Mouse (Mus musculus) cerebellum, adult 18-20 months (tissue): Measurements from ENCODE around the gene Plekha5.
"Not testable (repeated sequence)": the region's sequence is repeated elsewhere in the genome, so short reads cannot be mapped to it uniquely, and the experiment has no call there.

Experiments used
- DNase-seq, 2 experiments: peaks; one replicate each; pipeline ENCODE4 v3.0.0; 2021

The Plekha5 gene

DNA sequence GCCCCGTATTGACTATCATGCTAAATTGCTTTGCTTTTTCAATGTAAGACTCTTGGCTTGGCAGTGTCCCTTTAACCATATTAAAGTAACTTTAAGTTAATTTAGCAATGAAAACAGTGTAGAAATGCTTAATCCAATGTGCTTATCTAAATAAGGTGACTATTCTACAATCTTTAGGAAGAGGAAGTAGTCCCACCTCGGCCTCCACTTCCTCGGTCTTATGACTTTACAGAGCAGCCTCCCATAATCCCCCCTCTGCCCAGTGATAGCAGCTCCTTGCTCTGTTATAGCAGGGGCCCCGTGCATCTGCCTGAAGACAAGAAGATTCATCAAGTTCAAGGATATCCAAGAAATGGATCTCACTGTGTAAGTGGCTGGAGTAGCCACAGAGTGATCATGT is 156.3 kb downstream of the Plekha5 start:
- DNase-seq, result no peak

DNA sequence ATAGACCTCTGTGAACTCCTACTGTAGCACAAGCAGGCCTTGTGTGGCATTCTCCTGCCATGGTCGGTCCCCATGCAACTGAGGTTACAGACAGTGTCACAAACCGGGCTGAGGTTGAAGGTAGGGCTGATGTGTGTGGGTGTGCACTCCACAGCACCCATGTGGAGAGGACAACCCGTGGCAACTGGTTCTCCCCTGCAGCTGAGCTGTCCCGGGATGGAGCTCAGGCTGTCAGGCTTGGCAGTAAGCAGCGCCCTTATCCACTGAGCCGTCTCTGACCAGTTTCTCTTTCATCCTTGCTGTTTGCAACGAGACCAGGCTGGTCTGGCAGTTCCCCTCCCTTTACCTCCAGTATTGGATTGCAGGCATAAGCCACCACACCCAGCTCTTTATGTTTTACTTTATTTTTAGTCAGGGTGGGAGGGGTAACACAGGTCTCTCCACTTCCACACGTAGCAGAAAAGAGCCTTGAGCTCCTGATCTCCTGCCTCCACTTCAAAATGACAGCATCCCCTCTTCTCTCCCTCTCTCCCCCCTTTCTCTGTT is 162.9 kb downstream of the Plekha5 start:
- no peak for DNase-seq

DNA sequence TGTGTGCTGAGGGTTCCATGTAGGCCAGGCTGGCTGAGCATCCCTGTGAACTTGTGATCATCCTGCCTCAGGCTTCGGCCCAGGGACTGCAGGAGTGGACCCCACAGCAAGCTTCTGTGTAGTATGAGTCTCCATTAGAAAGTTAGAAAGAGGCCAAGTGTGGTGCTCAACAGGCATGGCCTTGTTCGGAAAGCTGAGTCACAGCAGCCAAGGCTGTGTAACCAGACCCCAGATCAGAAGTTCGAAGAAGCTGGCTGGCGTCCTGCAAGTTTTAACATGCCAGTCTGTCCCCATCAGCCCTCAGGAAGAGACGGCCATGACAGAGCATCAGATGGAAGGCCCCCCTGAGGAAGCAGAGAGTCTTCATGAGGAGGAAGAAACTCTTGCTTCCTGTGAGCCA is 167.5 kb downstream of the Plekha5 start:
- DNase-seq, result no peak

DNA sequence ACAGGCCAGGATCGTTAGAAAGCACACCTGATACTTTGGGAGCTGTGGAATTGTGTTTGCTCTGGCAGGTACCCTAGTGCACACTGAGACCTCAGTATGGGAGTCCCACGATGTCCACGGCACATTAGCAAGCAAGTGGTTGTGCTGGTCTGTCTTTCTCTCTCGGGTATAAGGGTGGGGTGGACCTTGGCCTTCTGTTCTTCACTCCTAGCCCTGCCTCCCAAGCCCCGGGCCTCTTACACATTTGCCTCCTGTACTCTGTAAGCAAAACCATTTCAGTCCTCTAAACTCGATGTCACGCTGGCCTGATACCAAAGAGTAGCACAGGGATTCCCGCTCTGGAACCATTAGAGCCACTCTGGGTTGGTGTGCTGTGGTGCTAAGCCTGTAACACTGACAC is 168.9 kb downstream of the Plekha5 start:
- no peak for DNase-seq

DNA sequence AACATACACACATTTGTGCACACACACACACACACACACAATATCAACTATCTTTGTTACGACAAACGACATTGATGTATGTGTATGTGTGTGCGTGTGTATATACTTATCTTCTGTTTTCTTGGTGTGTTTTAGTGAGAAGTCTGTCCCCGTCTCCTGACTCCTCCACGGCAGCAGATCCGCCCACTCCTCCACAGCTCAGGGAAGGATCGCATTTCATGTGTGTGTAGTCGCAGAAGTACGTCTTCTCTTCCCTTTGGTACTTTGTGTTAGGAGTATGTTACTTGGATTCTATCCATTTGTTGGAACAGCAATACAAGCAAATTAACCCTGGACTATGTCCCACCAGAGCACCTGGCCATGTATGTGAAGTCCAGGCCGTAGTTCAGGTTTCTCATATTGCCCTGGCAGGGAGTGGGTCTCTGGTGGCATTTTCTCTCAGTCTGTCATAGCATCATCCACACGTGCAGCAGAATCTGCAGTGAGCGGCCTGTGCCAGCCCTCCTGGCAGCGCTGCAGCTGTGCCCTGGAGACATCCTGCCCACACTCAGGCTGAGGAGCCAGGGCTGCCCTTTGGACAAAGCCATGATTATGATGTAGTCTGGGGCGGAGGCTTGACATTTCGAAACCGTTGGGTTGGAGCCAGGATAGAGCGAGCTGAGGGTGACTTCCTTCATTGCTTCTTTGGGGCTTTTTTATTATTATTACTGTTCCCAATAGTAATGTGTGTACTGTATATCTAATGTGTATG is 169.7 kb downstream of the Plekha5 start:
- peak; percentile 54 to 59 for DNase-seq

DNA sequence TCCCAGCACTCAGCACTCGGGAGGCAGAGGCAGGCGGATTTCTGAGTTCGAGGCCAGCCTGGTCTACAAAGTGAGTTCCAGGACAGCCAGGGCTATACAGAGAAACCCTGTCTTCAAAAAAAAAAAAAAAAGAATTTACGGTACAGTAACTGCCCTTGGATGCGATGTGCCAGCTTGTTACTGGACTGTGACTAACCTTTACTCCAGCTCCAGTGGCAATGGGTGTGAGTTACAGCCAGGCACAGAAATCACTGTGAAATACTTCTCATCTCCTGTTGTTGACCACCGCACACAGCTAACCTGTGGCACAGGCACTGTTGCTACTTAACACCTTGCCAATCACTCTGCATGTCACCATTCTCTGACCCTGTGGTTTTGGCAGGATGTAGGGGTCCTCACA is 171.7 kb downstream of the Plekha5 start:
- DNase-seq, result not testable (repeated sequence)

DNA sequence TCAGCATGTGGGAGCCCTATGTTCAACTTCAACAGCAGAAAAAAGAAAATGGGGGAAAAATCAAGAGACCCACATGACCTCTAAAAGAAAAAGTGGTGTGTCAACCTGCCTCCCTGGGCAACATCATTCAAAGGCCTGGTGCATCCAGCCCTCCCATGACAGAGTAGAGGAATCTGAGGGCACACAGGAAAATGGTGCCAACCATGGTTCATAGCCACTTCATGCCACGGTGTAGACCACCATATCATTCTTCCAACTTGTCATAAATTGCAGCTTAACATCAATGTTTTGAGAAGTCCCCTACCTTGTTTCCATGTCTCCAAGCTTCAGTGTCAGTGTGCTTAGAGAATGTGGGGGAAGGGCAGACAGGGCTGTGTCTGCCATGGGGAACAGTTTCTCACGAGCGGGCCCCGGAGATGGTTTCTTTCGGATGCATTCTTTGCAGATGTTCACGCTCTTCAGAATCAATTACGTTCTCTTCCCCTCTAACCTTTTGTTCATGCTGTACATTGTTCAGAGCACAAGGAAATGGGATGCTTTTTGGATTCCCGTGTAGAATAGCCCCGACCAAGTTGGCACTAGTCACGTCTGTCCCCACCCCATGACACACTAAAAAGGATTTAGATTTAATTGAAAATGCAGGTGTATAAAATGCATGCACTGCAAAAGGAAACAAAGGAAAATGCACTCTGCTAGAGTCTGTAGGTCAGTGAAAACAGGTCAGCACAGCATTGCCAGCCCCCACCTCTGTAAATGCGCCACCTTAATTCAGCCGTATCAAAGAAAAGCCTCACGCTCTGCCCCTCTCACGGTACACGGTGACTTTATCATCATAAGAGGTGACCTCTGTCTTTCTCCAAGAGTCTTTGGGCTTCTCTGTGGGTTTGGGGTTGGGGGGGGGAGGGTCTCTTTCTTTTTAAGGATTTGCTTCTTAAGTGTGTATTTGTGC is 173.8 kb downstream of the Plekha5 start:
- no peak for DNase-seq

DNA sequence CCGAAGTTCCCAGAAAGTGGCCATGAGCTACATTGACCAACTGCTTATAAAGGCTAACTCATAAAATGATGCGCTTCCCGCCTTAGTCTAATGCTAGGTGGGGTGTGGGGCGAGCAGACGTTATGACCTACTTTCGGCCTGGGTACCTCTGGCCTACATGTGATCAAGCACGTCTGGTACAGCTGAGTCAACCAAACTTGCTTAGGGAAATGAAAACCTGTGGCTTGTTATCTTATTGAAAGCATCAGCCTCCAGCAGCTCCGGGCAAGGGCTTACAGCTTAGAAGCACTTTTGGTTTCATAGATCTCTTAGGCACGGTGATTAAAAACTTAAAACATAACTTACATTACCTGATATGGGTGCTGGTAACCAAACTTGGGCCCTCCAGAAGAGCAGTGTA is 174.7 kb downstream of the Plekha5 start:
- DNase-seq, result no peak

DNA sequence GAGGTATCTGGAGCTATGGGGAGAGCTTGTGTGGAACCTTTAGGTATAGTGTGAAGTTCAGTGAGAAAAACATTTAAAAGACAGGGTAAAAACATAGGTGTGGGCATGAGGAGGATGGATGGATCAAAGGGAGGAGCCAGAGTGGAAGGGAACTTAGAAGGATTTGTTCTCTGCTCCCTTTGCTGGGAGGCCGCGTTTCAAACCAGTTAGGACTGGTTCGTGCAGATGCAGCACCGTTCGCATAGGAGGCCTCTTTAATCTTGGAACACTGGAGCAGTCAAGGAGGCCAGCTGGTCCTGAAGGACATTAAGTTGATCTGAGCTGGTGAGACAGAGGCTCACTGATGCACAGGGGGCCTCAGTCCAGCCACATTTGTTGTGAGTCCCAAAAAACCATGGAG is 175.5 kb downstream of the Plekha5 start:
- no peak for DNase-seq

DNA sequence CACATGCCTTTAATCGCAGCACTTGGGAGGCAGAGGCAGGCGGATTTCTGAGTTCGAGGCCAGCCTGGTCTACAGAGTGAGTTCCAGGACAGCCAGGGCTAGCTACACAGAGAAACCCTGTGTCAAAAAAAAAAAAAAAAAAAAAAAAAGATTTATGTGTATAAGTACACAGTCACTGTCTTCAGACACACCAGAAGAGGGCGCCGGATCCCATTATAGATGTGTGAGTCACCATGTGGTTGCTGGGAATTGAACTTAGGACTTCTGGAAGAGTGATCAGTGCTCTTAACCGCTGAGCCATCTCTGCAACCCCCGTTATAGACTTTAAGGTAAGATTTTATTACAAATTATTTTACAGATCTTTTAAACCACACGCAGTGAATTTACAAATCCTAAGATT is 176.8 kb downstream of the Plekha5 start:
- DNase-seq, result peak in 1 of 2 experiments; percentile 20

DNA sequence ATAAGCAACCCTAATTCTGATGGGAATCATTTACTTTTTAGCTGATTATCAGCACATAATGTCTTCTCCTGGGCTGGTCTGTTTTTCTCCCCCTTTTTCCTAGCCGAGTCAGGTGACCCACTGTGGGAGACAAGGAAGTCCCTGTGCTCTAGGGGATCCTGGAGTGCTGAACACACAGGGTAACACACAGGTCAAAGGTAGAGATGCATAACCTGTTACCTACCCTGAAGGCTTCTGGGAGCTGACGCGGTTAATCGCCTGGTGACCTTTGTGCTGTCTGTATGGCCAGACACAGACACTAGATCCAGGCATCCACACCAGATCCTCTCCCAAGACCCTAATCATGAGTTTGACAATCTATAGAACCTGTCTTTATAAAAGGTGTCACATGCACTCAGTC is 177.3 kb downstream of the Plekha5 start:
- no peak for DNase-seq

DNA sequence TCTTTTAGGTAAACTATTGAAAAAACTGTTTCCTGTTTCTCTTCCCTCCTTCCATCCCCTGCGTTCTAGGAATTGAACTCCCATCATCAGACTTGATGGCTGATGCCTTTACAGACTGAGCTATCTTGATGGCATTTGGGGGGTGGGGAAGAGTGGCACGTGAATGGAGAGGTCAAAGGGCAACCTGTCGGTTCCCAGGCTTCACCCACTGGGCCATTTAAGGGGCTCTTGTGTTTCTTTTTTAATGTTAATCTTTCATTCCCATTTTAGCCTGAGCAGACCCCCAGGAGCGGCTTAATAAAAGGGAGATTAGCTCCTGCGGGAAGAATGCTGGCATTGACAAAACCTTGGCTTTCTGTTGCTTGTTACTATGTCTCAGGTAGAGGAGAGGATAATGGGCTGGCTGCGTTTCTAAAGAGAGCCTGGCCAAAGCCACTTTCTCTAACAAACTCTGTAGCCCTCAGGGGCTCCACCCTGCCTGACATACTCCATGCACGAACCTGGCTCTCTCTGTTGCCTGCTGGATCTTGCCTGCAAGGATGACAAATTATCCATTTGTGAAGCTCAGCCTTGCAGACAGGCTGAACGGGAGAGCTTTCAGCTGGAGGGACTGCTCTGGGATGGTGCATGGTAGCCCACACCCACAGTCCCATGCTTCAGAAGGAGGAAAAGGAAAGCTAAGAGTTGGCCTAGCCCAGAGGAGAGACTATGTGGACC is 179.5 kb downstream of the Plekha5 start:
- DNase-seq, result no peak

DNA sequence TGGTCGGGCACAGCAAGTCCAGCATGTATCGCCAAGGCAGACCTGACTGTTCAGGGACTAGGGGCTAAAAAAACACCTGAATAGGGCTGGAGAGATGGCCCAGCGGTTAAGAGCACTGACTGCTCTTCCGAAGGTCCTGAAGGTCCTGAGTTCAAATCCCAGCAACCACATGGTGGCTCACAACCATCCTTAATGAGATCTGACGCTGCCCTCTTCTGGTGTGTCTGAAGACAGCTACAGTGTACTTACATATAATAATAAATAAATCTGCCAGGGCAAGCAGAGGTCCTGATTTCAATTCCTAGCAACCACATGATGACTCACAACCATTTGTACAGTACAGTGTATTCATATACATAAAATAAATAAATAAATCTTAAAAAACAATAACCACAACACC is 181.3 kb downstream of the Plekha5 start:
- DNase-seq, result not testable (repeated sequence)

DNA sequence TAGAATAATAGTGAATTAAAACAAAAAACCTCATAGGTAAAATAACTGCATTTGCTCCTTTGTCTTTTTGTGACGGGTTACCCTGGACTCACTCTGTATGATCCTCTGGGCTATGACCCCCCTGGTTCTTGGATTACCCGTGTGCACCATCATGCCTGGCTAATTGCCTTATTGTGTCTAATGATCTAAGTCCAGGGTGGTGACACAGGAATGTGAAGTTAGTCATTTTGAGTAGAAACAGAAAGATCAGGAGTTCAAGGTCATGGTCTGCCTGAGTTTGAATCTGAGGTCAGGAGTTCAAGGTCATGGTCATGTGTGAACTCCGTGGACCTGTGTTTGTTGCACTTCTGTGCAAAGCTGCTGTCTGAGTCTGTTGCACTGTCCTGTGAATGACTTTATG is 181.9 kb downstream of the Plekha5 start:
- no peak for DNase-seq

DNA sequence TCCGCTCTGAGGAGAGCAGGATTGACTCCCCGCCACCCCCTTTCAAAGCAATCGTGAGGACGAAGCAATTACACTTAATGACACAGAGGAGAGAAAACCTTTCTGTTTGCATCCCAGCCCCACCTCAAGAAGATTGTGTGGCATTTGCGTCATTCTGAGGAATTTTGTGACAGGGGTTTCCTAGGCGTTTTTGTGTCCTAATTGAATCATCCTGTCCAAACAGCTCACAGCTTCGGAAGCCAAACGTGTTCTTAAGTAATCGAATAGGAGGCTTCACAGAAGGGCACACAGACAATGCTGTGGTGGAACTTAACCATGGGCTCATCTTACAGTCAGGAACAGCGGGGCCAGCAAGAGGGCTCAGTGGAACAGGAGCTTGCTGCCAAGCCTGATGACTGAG is 182.7 kb downstream of the Plekha5 start:
- DNase-seq, result no peak

DNA sequence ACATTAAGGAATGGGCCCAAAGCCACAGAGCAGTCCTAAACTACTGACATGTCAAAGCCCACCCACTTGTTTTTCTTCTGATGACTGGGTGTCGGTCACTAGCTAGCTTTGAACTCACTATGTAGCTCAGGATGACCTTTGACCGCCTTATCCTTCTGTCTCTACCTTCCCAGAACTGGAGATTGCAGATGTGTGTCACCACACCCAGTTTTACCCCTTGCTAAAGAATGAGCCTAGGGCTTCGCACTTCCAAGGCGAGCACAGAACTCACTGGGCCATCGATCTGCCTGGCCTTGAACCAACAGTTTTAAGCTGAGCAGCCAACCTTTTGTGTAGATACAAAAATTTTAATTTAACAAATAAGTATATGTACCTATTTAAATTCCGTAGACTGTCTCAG is 184.8 kb downstream of the Plekha5 start:
- no peak for DNase-seq

DNA sequence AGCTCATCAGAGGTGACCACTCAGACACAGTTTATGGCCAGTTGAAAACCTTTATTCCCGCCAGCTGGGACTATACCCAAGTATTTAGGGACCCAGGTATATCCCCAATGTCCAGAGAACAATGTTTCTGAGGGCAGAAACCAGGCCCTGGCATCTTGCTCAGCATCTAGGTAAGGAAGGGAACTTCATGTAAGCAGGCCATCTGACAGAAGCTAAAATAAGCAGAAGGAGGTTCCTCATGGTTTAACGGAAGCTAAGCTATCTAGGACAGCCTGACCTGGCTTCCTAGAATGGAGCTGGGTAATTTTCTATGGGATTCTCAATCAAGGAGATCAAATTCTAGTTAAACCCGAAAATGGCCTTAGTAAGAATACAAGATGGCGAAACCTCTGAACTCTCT is 185.7 kb downstream of the Plekha5 start:
- no peak for DNase-seq

DNA sequence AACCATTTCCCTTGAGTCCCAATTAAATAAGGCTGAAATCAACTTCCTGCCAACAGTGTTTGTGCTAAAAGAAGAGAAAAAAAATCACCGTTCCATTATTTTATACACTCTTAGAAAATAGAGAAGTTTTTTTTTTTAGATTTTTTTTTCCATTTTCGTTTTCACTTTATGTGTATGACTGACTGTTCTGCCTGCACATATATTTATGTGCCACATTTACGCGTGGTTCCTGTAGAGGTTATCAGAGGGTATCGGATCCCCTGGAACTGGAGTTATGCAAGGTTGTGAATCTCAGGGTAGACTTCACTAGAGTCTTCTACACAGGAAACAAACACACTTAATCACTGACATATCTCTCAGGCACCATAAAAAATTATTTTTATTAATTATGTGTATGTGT is 186.3 kb downstream of the Plekha5 start:
- DNase-seq, result no peak

DNA sequence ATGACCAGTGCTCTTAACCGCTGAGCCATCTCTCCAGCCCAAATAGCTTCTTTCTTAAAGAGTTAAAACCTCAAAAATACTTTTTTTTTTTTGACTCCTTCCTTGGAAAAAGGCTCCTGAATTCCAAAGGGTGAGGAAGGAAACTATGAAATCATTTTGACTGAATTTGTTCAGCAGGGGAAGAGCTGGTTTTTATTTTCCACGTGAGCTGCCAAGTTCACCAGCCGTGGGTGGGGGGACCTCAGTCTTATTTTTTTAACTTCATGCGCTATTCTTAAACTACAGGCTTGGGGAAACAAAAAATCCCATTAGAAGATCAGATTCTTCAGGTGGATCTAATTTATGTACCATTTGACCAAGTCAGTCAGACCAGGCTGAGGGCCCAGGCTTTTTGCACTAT is 187.4 kb downstream of the Plekha5 start:
- DNase-seq, result no peak

DNA sequence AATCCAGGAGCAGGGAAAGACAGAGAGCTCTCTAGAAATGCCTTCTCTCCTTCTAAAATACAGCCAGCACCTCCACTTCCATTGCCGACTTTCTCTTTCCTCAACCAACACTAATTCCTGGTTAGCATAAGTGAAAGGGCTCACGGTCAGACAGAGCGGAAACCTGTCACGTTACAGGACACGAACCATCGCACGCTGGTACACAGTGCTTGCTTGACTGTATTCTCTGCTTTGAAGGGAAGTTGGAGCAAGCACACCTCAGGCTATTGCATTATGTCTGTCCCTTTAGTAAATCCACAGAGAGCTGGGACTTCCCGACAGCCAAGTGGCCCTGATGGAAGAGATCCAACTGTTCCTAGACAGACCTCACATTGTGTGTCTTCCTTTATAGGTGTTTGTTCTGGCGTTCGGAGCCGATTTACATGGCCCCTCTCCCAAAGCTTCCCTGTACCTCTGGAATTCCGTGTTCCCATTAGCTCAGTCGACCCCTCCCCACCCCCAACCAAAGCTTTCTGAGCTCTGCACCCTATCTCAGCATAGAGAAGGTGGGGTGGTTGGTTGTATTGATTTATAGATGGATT is 188.1 kb downstream of the Plekha5 start:
- DNase-seq, result no peak

DNA sequence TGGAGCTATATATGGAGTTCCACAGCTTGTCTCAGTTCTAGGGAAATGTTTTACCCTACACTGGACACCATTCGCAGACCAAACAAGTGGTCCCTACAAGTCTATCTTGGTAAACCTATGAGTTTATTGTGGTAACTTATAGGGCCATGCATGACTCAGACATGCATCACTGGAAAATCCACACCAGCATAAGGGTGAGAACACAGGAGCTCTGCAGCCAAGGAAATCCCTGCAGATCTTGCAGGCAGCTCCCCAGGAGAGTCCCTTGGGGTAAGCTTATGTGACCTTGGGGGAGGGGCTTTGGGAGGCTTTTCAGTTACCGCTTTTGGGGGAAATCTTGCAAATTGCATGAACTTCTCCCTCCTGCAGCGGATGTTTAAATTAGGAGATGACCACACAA is 190.0 kb downstream of the Plekha5 start:
- no peak for DNase-seq

DNA sequence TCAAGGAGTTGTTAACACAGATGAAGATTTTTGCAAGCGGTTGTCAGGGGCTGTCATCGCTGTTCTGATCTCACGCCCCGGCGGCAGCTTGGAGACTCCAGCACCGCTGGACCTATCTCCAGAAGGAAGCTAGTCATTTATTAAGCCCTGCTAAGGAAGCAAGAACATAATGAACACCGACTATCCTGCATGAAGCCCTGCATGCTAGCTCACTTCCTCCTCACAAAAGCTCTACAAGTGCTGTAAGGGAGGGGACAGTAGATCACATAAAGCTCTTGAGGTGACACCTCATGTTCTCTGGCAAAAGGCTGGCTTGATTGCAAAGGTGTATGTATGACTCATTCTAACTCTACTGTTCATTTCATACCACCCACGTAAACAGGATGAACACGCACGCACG is 190.9 kb downstream of the Plekha5 start:
- no peak for DNase-seq
